Mouse (Mus musculus): Measurements from ENCODE around the gene Arhgef17. TPM values are rescaled to one million over a fixed set of nuclear protein-coding genes. Genes with fewer than 3 reads are reported as not detected.

The Arhgef17 gene
- polyA plus RNA-seq, 1 experiment from 2014 or later, result 10.7 TPM

DNA sequence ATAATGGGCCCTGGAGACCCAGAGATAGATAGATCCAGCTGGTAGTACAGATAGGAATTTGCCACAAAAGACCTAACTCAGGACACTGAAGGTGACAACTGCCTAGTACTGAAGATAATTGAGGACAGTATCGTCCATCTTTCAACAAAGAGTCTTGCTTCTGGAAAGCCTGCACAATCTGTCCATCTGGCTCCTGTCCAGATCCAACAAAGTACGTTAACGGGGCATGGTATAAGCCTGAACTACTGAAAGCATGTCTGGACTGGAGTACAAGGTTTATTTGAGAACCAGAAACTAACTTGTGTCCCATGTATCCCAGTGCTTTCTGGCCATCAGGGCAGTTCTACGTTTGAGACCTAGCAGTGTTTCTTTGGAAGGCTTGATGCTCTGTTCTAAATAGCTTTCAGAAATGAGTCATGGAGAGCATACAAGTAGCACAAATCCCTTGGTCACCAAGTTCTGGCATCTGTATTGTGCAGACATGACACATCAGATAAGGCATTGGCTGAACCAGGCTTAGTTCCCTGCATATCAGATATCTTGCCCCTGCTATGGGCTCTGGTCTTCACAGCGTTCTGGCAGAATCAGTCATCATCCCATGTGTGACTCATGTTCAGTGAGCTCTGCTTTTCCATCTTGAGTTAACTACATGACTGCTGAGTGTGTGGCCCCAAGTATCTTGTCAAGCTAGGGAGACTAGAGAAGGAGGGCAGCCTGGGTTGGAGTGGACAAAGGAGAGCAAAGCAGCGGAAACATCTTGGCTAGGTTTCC is 92.1 kb downstream of the Arhgef17 start:
- H3K9ac ChIP-seq (ENCODE audit: low read length), result no peak overlapping the region
- 94% methylated on average over 6 of the region's 6 CpGs for WGBS

DNA sequence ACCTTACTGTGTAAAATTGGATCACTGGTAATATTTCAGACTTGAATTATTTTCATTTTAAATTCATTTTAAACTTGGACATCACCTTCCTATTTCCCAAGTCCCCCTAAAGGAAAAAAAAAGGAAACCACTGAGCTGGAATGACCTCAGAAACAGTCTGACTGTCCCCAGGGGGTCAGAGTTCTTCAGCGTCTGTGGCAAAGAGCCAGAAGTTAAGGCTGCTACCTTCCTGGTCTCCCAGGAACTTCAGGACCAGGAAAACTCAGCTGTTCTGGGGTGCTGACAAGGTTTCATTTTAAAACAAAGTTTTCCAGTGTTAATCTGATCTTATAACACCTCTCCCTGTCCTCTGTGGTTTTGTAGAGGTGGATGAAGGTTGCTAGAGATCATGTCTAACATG is 94.2 kb downstream of the Arhgef17 start:
- H3K4me2 ChIP-seq (ENCODE audit: low read depth), result no peak overlapping the region
- ATAC-seq (ENCODE audit: insufficient read depth, low FRiP score, low TSS enrichment), result no peak
- 43% methylated on average over 1 of the region's 1 CpGs for WGBS

More for the DNA sequence above, 92.1 kb downstream of the Arhgef17 start:
- Histone ChIP-seq H3K9me3 (ENCODE audit: control insufficient read depth, low read length) (no peaks in the 10 kb centered on the region), H3K4me3 (ENCODE audit: low read depth, low read length) (no peak overlapping the region), H3K27me3 (ENCODE audit: control insufficient read depth, insufficient read depth, low read length) (no peaks in the 10 kb centered on the region), H3K4me2 (ENCODE audit: low read depth) (no peak overlapping the region), H3K27ac (ENCODE audit: low read depth, low read length) (no peak overlapping the region), H3K36me3 (ENCODE audit: control insufficient read depth, insufficient read depth, low read length) (peaks cover 5% of the 10 kb centered on the region), H3K4me1 (ENCODE audit: control insufficient read depth, insufficient read depth, low read length) (no peaks in the 10 kb centered on the region)
- ATAC-seq (ENCODE audit: insufficient read depth, low FRiP score, low TSS enrichment) (no peak), DNase-seq (ENCODE audit: low spot score) (no peak)

DNA sequence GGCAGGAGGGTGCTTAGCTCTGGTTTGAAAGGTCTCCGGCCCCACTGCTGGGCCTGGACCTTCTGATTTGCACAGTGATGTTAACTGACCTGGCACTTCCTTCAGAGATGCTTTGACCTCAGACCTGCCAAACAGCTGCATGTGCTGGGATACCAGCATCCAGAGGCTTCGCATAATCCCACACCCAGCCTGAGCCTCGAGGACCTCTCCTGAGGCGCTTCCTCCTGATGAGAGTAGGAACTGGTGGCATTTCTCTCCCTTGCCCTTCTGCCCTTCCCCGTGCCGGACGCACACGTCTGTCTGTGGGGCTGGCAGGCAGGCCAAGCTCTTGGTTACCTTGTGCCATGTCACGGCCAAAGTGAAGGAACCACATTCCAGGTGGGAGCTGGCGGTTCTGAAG is 95.2 kb downstream of the Arhgef17 start:
- Histone ChIP-seq H3K27ac (ENCODE audit: low read depth, low read length) (no peak overlapping the region), H3K9me3 (ENCODE audit: control insufficient read depth, low read length) (no peaks in the 10 kb centered on the region), H3K27me3 (ENCODE audit: control insufficient read depth, insufficient read depth, low read length) (no peaks in the 10 kb centered on the region), H3K4me1 (ENCODE audit: control insufficient read depth, insufficient read depth, low read length) (no peaks in the 10 kb centered on the region), H3K9ac (ENCODE audit: low read length) (no peak overlapping the region), H3K36me3 (ENCODE audit: control insufficient read depth, insufficient read depth, low read length) (peaks cover 6% of the 10 kb centered on the region), H3K4me2 (ENCODE audit: low read depth) (no peak overlapping the region), H3K4me3 (ENCODE audit: low read depth, low read length) (no peak overlapping the region)
- no peak for DNase-seq (ENCODE audit: low spot score)
- no peak for ATAC-seq (ENCODE audit: insufficient read depth, low FRiP score, low TSS enrichment)
- WGBS, result 88% methylated on average over 10 of the region's 10 CpGs

More for the DNA sequence above, 94.2 kb downstream of the Arhgef17 start:
- H3K4me3 ChIP-seq (ENCODE audit: low read depth, low read length), result no peak overlapping the region
- H3K27me3 ChIP-seq (ENCODE audit: control insufficient read depth, insufficient read depth, low read length), result no peaks in the 10 kb centered on the region
- H3K4me1 ChIP-seq (ENCODE audit: control insufficient read depth, insufficient read depth, low read length), result no peaks in the 10 kb centered on the region
- H3K36me3 ChIP-seq (ENCODE audit: control insufficient read depth, insufficient read depth, low read length), result peaks cover 8% of the 10 kb centered on the region
- H3K9ac ChIP-seq (ENCODE audit: low read length), result no peak overlapping the region
- no peak overlapping the region for H3K27ac ChIP-seq (ENCODE audit: low read depth, low read length)
- H3K9me3 ChIP-seq (ENCODE audit: control insufficient read depth, low read length), result no peaks in the 10 kb centered on the region
- no peak for DNase-seq (ENCODE audit: low spot score)

DNA sequence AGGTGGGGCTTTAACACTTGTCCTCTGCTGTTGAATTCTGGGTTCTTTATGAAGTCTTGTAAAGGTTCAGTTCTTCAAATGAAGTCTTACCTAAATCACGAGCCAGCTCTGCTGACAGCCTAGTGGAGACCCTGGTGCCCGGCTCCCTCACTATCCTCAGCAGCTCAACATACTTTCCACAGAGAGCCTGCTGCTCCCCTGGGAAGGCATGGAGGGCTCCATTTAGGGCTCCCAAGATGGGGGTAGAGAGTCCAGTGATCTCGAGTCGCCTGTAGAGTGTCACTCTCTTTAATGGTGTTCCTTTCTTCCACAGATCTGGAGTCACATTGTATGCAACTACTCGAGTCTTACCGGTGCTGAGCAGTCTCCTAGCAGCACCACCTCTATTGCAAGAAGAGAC is 96.2 kb downstream of the Arhgef17 start:
- no peak for DNase-seq (ENCODE audit: low spot score)
- H3K4me2 ChIP-seq (ENCODE audit: low read depth), result no peak overlapping the region
- WGBS, result 85% methylated on average over 6 of the region's 6 CpGs
- peaks cover 5% of the 10 kb centered on the region; the same call in 1 of the 2 replicates for H3K36me3 ChIP-seq (ENCODE audit: control insufficient read depth, insufficient read depth, low read length)
- H3K4me3 ChIP-seq (ENCODE audit: low read depth, low read length), result no peak overlapping the region
- H3K27ac ChIP-seq (ENCODE audit: low read depth, low read length), result no peak overlapping the region
- ATAC-seq (ENCODE audit: insufficient read depth, low FRiP score, low TSS enrichment), result no peak
- H3K9me3 ChIP-seq (ENCODE audit: control insufficient read depth, low read length), result no peaks in the 10 kb centered on the region
- no peaks in the 10 kb centered on the region for H3K4me1 ChIP-seq (ENCODE audit: control insufficient read depth, insufficient read depth, low read length)
- H3K27me3 ChIP-seq (ENCODE audit: control insufficient read depth, insufficient read depth, low read length), result no peaks in the 10 kb centered on the region
- H3K9ac ChIP-seq (ENCODE audit: low read length), result no peak overlapping the region

DNA sequence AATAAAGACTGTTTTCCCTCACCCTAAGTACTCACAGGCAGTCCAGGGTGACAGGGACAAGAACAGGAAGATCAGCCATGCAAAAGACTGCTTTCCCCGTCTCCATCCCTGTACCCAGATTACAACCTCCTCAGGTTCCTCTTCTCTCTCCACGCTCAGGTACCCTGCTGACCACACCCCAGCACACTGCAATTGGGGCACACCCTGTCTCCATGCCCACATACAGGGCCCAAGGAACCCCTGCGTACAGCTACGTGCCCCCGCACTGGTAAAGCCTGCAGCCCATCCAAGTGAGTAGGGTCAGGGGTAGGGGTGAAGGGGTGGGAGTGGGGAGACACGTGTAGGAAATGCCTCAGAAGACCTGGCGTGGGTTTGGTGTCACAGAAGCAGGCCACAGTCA is 96.7 kb downstream of the Arhgef17 start:
- DNase-seq (ENCODE audit: low spot score) (no peak), ATAC-seq (ENCODE audit: insufficient read depth, low FRiP score, low TSS enrichment) (no peak)
- Histone ChIP-seq H3K9ac (ENCODE audit: low read length) (no peak overlapping the region), H3K9me3 (ENCODE audit: control insufficient read depth, low read length) (no peaks in the 10 kb centered on the region), H3K4me3 (ENCODE audit: low read depth, low read length) (no peak overlapping the region), H3K4me1 (ENCODE audit: control insufficient read depth, insufficient read depth, low read length) (no peaks in the 10 kb centered on the region), H3K4me2 (ENCODE audit: low read depth) (no peak overlapping the region), H3K27me3 (ENCODE audit: control insufficient read depth, insufficient read depth, low read length) (no peaks in the 10 kb centered on the region), H3K27ac (ENCODE audit: low read depth, low read length) (no peak overlapping the region), H3K36me3 (ENCODE audit: control insufficient read depth, insufficient read depth, low read length) (peaks cover 5% of the 10 kb centered on the region; the same call in 1 of the 2 replicates)
- WGBS, result 96% methylated on average over 7 of the region's 7 CpGs

DNA sequence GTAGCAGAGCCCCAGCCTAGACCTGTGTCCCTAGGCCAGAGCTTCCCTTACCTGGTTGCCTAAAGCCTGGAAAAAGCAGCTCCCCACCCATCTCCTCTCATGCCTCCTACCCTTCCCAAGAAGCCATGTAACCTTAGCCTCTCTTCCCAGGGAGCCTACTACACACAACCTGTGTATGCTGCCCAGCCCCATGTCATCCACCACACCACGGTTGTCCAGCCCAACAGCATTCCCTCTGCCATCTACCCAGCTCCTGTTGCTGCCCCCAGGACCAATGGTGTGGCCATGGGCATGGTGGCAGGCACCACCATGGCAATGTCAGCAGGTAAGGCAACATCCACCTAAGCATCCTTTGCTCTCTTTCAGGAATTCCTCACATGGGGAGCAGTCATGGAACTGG is 98.0 kb downstream of the Arhgef17 start:
- DNase-seq (ENCODE audit: low spot score) (no peak), ATAC-seq (ENCODE audit: insufficient read depth, low FRiP score, low TSS enrichment) (no peak)
- H3K4me2 ChIP-seq (ENCODE audit: low read depth), result no peak overlapping the region
- H3K9me3 ChIP-seq (ENCODE audit: control insufficient read depth, low read length), result no peaks in the 10 kb centered on the region
- no peak overlapping the region for H3K27ac ChIP-seq (ENCODE audit: low read depth, low read length)
- no peak overlapping the region for H3K9ac ChIP-seq (ENCODE audit: low read length)
- WGBS, result 93% methylated on average over 1 of the region's 1 CpGs
- no peaks in the 10 kb centered on the region for H3K4me1 ChIP-seq (ENCODE audit: control insufficient read depth, insufficient read depth, low read length)
- no peak overlapping the region for H3K4me3 ChIP-seq (ENCODE audit: low read depth, low read length)
- H3K27me3 ChIP-seq (ENCODE audit: control insufficient read depth, insufficient read depth, low read length), result no peaks in the 10 kb centered on the region
- H3K36me3 ChIP-seq (ENCODE audit: control insufficient read depth, insufficient read depth, low read length), result peaks cover 5% of the 10 kb centered on the region; the same call in 1 of the 2 replicates

DNA sequence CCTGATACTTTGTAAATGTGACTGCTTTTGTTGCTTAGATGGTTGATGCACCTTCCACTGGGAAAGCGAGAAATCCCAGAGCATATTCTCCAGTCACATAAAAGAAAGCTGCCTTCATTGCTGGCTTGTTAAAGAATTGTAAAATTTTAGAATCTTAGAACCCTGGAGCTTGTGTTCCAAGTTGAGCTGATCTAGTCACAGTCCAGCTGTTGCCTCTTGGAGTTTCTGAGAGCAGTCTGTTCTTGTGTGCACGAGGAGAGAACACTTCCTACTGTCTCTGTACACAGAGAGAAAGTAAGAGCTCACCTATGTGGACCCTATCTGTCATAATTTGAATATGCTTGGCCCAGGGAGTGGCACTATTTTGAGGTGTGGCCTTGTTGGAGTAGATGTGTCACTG is 103.4 kb downstream of the Arhgef17 start:
- H3K4me3 ChIP-seq (ENCODE audit: low read depth, low read length), result no peak overlapping the region
- H3K4me2 ChIP-seq (ENCODE audit: low read depth), result no peak overlapping the region
- no peaks in the 10 kb centered on the region for H3K36me3 ChIP-seq (ENCODE audit: control insufficient read depth, insufficient read depth, low read length)
- H3K27ac ChIP-seq (ENCODE audit: low read depth, low read length), result no peak overlapping the region
- DNase-seq (ENCODE audit: low spot score), result no peak
- no peaks in the 10 kb centered on the region for H3K4me1 ChIP-seq (ENCODE audit: control insufficient read depth, insufficient read depth, low read length)
- H3K27me3 ChIP-seq (ENCODE audit: control insufficient read depth, insufficient read depth, low read length), result no peaks in the 10 kb centered on the region
- 94% methylated on average over 2 of the region's 2 CpGs for WGBS
- no peaks in the 10 kb centered on the region for H3K9me3 ChIP-seq (ENCODE audit: control insufficient read depth, low read length)
- ATAC-seq (ENCODE audit: insufficient read depth, low FRiP score, low TSS enrichment), result no peak
- H3K9ac ChIP-seq (ENCODE audit: low read length), result no peak overlapping the region

DNA sequence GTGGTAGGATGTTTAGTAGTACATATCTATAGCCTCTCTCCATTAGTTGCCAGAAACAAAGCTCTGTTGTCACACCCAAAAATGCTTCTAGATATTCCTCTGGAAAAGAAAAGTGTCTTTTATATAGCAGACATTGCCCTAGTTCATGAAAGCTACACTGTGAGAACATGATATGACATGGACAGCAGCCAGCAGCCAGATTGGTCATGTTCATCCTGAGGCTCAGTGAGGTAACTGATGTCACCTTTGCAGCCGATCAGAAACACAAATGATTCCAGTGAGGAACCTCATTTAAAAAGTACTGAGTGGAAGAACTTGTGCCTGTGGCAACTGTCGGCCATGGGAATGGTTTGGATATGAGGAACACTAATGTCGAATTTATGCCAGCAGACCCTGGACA is 107.2 kb downstream of the Arhgef17 start:
- Histone ChIP-seq H3K9ac (ENCODE audit: low read length) (no peak overlapping the region), H3K36me3 (ENCODE audit: control insufficient read depth, insufficient read depth, low read length) (no peaks in the 10 kb centered on the region), H3K4me3 (ENCODE audit: low read depth, low read length) (no peak overlapping the region), H3K27ac (ENCODE audit: low read depth, low read length) (no peak overlapping the region), H3K27me3 (ENCODE audit: control insufficient read depth, insufficient read depth, low read length) (no peaks in the 10 kb centered on the region), H3K4me2 (ENCODE audit: low read depth) (no peak overlapping the region), H3K9me3 (ENCODE audit: control insufficient read depth, low read length) (no peaks in the 10 kb centered on the region), H3K4me1 (ENCODE audit: control insufficient read depth, insufficient read depth, low read length) (no peaks in the 10 kb centered on the region)
- 92% methylated on average over 3 of the region's 3 CpGs for WGBS
- no peak for DNase-seq (ENCODE audit: low spot score)
- no peak for ATAC-seq (ENCODE audit: insufficient read depth, low FRiP score, low TSS enrichment)

Measured in neural tube, embryonic 11.5 days (tissue).